12 mouse cellular contexts compared by ENCODE assay signal in genomic region chr3:52878334-52878733, GRCm38 (mm10).
A peak's percentile ranks its signal among the peaks of the same experiment; 100 is the strongest.
DNase-seq lines count a peak whose midpoint lies in the region; ATAC-seq lines count a peak whose summit lies in the region.
"Had no signal": no experiment of that assay in that cellular context is flagged by ENCODE, and none has a peak within 500 bp of the region (broad histone marks: within the 10 kb centered on the region; RNA-seq: fewer than 3 reads in every experiment).

No protein-coding gene starts in this region.

- ATAC-seq in inflammation-experienced regulatory T-cells, adult 6 months, result peak; percentile 97
- no peak for ATAC-seq in forebrain, embryonic 15.5 days (replicated peaks)

- no peak overlapping the region for H3K4me3 ChIP-seq in forebrain, embryonic 15.5 days
- H3K4me3 ChIP-seq: limb, embryonic 15.5 days had no signal

- H3K9me3 ChIP-seq in forebrain, embryonic 15.5 days, result no peaks in the 10 kb centered on the region
- H3K9me3 ChIP-seq: limb, embryonic 15.5 days had no signal

- no peak overlapping the region for H3K27ac ChIP-seq in forebrain, embryonic 15.5 days (replicated peaks)
- H3K27ac ChIP-seq: limb, embryonic 15.5 days had no signal

- no peaks in the 10 kb centered on the region for H3K36me3 ChIP-seq in forebrain, embryonic 15.5 days
- H3K36me3 ChIP-seq: limb, embryonic 15.5 days had no signal

- no peaks in the 10 kb centered on the region for H3K4me1 ChIP-seq in forebrain, embryonic 15.5 days
- H3K4me1 ChIP-seq: limb, embryonic 15.5 days had no signal

- WGBS in forebrain, embryonic 15.5 days, result 61% methylated on average over 3 of the region's 3 CpGs

- no peaks in the 10 kb centered on the region for H3K27me3 ChIP-seq in forebrain, embryonic 15.5 days
- H3K27me3 ChIP-seq: limb, embryonic 15.5 days had no signal

- DNase-seq in kidney, adult 11 months, result peak; percentile 9
- no peak for DNase-seq in kidney, adult 8-10 months
- DNase-seq in CD8-positive naive resting alpha-beta T cell, adult 2 months (ENCODE audit: low read depth in 2 of 2, low spot score in 2 of 2), result peak; percentile 61 to 73
- DNase-seq in thymus, adult 18-20 months, result peak; percentile 13 to 56
- DNase-seq in cerebellum, adult 8-10 months, result no peak
- no peak for DNase-seq in cerebellum, adult 18-20 months
- DNase-seq: adrenal gland, adult 2 months; cerebellum, adult 11 months; gastrocnemius, postnatal 25 days had no signal

- no peak overlapping the region for H3K9ac ChIP-seq in forebrain, embryonic 15.5 days (replicated peaks)
- H3K9ac ChIP-seq: limb, embryonic 15.5 days had no signal

- H3K4me2 ChIP-seq in forebrain, embryonic 15.5 days (replicated peaks), result no peak overlapping the region
- H3K4me2 ChIP-seq: limb, embryonic 15.5 days had no signal

Comparison
In these comparisons a context has a peak if more than half of its experiments do, and no peak if none do; other contexts are left out.
1. DNase-seq: peak in kidney, adult 11 months (single experiment), CD8-positive naive resting alpha-beta T cell, adult 2 months (2 of 2) and thymus, adult 18-20 months (2 of 2); none in kidney, adult 8-10 months (0 of 2), cerebellum, adult 8-10 months (single experiment) and cerebellum, adult 18-20 months (0 of 2).